Mouse (Mus musculus) liver, postnatal 0 days (tissue): ENCODE measurements around the gene Trhde. TPM values are rescaled to one million over a fixed set of nuclear protein-coding genes. Genes with fewer than 3 reads are reported as not detected.

Experiments used
- ATAC-seq: fragments of 200-750 bp; cut with Nextera tagmentation; 2 replicates; pipeline ENCODE4 v1.8.0; 2017; ENCODE audit warnings: mild to moderate bottlenecking, moderate library complexity
- DNase-seq: peaks from one replicate; pipeline ENCODE4 v3.0.0-alpha.2; 2016
- H3K27ac ChIP-seq: fragments of 300-500 bp; sonication (generic); 2 replicates; pipeline ENCODE4 v1.5.1; 2014; ENCODE audit warnings: antibody characterized with exemption, moderate library complexity, mild to moderate bottlenecking, low read depth
- H3K27me3 ChIP-seq: fragments of 300-500 bp; sonication (generic); 2 replicates; pipeline ENCODE4 v1.6.1; 2014; ENCODE audit warnings: low read length, control low read depth, mixed read lengths; ENCODE audit not compliant: insufficient read depth
- H3K36me3 ChIP-seq: fragments of 300-500 bp; sonication (generic); replicated peaks from 2 replicates; pipeline ENCODE4 v1.6.1; 2014; ENCODE audit warnings: mild to moderate bottlenecking, control low read depth, low read length, moderate library complexity, mixed read lengths; ENCODE audit not compliant: insufficient read depth
- H3K4me1 ChIP-seq: fragments of 300-500 bp; sonication (generic); 2 replicates; pipeline ENCODE4 v1.6.1; 2014; ENCODE audit warnings: antibody characterized with exemption, mild to moderate bottlenecking, control low read depth; ENCODE audit not compliant: insufficient read depth
- H3K4me2 ChIP-seq: fragments of 300-500 bp; sonication (generic); 2 replicates; pipeline ENCODE4 v1.6.1; 2014; ENCODE audit warnings: low read depth, mild to moderate bottlenecking, low read length, moderate library complexity, mixed read lengths
- H3K4me3 ChIP-seq: fragments of 300-500 bp; sonication (generic); 2 replicates; pipeline ENCODE4 v1.5.1; 2014; ENCODE audit warnings: low read depth, low read length
- H3K9ac ChIP-seq: fragments of 300-500 bp; sonication (generic); replicated peaks from 2 replicates; pipeline ENCODE4 v1.6.1; 2014; ENCODE audit warnings: mild to moderate bottlenecking, moderate library complexity
- H3K9me3 ChIP-seq: fragments of 300-500 bp; sonication (generic); 2 replicates; pipeline ENCODE4 v1.6.1; 2016; ENCODE audit warnings: mild to moderate bottlenecking, control low read depth, low read length, mixed read lengths
- CTCF ChIP-seq: sonication (generic); IDR thresholded peaks from 2 replicates; pipeline ENCODE4 v1.5.1; 2016; ENCODE audit warnings: antibody characterized with exemption, low read depth
- EP300 ChIP-seq: IDR thresholded peaks from 2 replicates; pipeline ENCODE4 v1.6.1; 2016; ENCODE audit warnings: antibody characterized with exemption, low read depth, mild to moderate bottlenecking
- WGBS: fragments of 180-500 bp; shearing (Covaris S2); extraction: QIAGEN DNeasy Blood & Tissue Kit; methylation state at CpG from one replicate; pipeline ENCODE4 v1.1.7; 2014; ENCODE audit not compliant: insufficient replicate concordance; 5-methylcytosine and 5-hydroxymethylcytosine counted together
- polyA plus RNA-seq: library from polyadenylated mRNA; unstranded; fragments of >200 nt; fragmentation: Nextera tagmentation; extraction: Ambion mirVana; gene quantifications from 2 replicates; pipeline ENCODE4 v1.2.1, GENCODE M21; 2015

Gene Trhde
- polyA plus RNA-seq, 1 experiment from 2014 or later = not detected

GRCm38 (mm10) chr10:114742755-114743705, 59.1 kb downstream of the Trhde start:
- no peaks in the 10 kb centered on the region for H3K4me1 ChIP-seq
- WGBS = 74% methylated on average over 15 of the region's 15 CpGs
- no peaks in the 10 kb centered on the region for H3K27me3 ChIP-seq
- no peaks in the 10 kb centered on the region for H3K9me3 ChIP-seq
- TF ChIP-seq EP300 (no peak), CTCF (no peak)
- H3K4me2 ChIP-seq = no peak overlapping the region
- H3K9ac ChIP-seq = no peak overlapping the region
- DNase-seq (no peak), ATAC-seq (no peak)
- H3K4me3 ChIP-seq = no peak overlapping the region
- H3K27ac ChIP-seq = no peak overlapping the region
- H3K36me3 ChIP-seq = no peaks in the 10 kb centered on the region

- Histone ChIP-seq H3K4me1 (no peaks in the 10 kb centered on the region), H3K9ac (no peak overlapping the region), H3K4me3 (no peak overlapping the region), H3K9me3 (no peaks in the 10 kb centered on the region), H3K27ac (no peak overlapping the region), H3K4me2 (no peak overlapping the region), H3K27me3 (no peaks in the 10 kb centered on the region), H3K36me3 (no peaks in the 10 kb centered on the region)
- DNase-seq = no peak
- TF ChIP-seq EP300 (no peak), CTCF (no peak)
- 78% methylated on average over 5 of the region's 5 CpGs for WGBS
- no peak for ATAC-seq
Measured at GRCm38 (mm10) chr10:114739916-114740315, 62.2 kb downstream of the Trhde start.

GRCm38 (mm10) chr10:114737581-114737980, 64.5 kb downstream of the Trhde start:
- H3K4me2 ChIP-seq = no peak overlapping the region
- no peak for ATAC-seq
- no peak overlapping the region for H3K9ac ChIP-seq
- no peaks in the 10 kb centered on the region for H3K4me1 ChIP-seq
- no peak overlapping the region for H3K4me3 ChIP-seq
- H3K27me3 ChIP-seq = no peaks in the 10 kb centered on the region
- no peaks in the 10 kb centered on the region for H3K9me3 ChIP-seq
- no peak for DNase-seq
- H3K27ac ChIP-seq = no peak overlapping the region
- WGBS = 85% methylated on average over 2 of the region's 2 CpGs
- no peaks in the 10 kb centered on the region for H3K36me3 ChIP-seq
- TF ChIP-seq CTCF (no peak), EP300 (no peak)

- DNase-seq (no peak), ATAC-seq (no peak)
- no peak overlapping the region for H3K27ac ChIP-seq
Measured at GRCm38 (mm10) chr10:114736377-114736776, 65.7 kb downstream of the Trhde start.

GRCm38 (mm10) chr10:114735678-114736077, 66.4 kb downstream of the Trhde start:
- TF ChIP-seq CTCF (no peak), EP300 (no peak)
- Histone ChIP-seq H3K36me3 (no peaks in the 10 kb centered on the region), H3K9ac (no peak overlapping the region), H3K9me3 (no peaks in the 10 kb centered on the region), H3K27me3 (no peaks in the 10 kb centered on the region), H3K4me1 (no peaks in the 10 kb centered on the region), H3K27ac (no peak overlapping the region), H3K4me2 (no peak overlapping the region), H3K4me3 (no peak overlapping the region)
- DNase-seq = no peak
- no peak for ATAC-seq
- WGBS = 64% methylated on average over 5 of the region's 5 CpGs

More at GRCm38 (mm10) chr10:114736377-114736776, 65.7 kb downstream of the Trhde start:
- no peak overlapping the region for H3K4me3 ChIP-seq
- 68% methylated on average over 3 of the region's 3 CpGs for WGBS
- no peaks in the 10 kb centered on the region for H3K4me1 ChIP-seq
- TF ChIP-seq EP300 (no peak), CTCF (no peak)
- H3K4me2 ChIP-seq = no peak overlapping the region
- H3K27me3 ChIP-seq = no peaks in the 10 kb centered on the region
- no peak overlapping the region for H3K9ac ChIP-seq
- H3K9me3 ChIP-seq = no peaks in the 10 kb centered on the region
- no peaks in the 10 kb centered on the region for H3K36me3 ChIP-seq

- no peak overlapping the region for H3K4me2 ChIP-seq
- WGBS = 83% methylated on average over 2 of the region's 2 CpGs
- H3K4me1 ChIP-seq = no peaks in the 10 kb centered on the region
- H3K4me3 ChIP-seq = no peak overlapping the region
- TF ChIP-seq EP300 (no peak), CTCF (no peak)
- DNase-seq (no peak), ATAC-seq (no peak)
- H3K27ac ChIP-seq = no peak overlapping the region
- H3K27me3 ChIP-seq = no peaks in the 10 kb centered on the region
- no peak overlapping the region for H3K9ac ChIP-seq
- H3K9me3 ChIP-seq = no peaks in the 10 kb centered on the region
- no peaks in the 10 kb centered on the region for H3K36me3 ChIP-seq
Measured at GRCm38 (mm10) chr10:114735111-114735510, 67.0 kb downstream of the Trhde start.
